Mouse (Mus musculus): ENCODE results near the gene Mblac1.

DNA sequence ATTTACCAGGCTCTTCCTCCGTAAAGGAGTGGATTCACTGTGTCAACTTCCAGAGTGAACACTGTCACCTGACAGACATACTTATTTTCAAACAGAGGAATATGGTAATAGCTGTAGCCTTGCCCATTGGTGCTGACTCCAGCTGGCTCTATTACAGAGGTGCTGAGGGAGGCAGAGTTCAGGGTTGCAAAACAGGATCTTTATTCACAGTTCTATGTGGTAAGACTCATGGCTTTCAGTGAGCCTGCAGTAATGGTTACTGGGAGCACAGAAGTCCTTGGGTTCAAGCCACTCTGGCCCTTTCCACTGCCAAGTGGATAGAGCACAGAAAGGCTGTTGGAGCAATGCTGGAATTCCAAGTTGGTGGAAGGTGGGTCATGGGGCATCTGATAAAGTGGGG lies 13.1 kb downstream of the Mblac1 start:
- TF ChIP-seq POLR2A (IDR thresholded peaks at IDR 0.05; ENCODE audit: borderline replicate concordance, insufficient read depth, low read length): no peak
- no peak for TF ChIP-seq CTCF (IDR thresholded peaks at IDR 0.05; ENCODE audit: borderline replicate concordance, insufficient read depth, low read depth, low read length)

All from cerebellum, adult 2 months (tissue).